Mouse (Mus musculus) thymus, postnatal 25 days (tissue): ENCODE measurements at regions not wholly inside any gene's neighbourhood (a gene's known extent, or its start where the extent isn't known, plus 50 kb on each side); places are given as distances from the start of the nearest gene placed in this dataset.

Experiments
- DNase-seq: peaks from one replicate; pipeline ENCODE4 v3.0.0; 2022

GRCm38 (mm10) chr9:61186541-61187420 is 185.4 kb upstream of the Tle3 start:
- peak; percentile 67 for DNase-seq

DNA sequence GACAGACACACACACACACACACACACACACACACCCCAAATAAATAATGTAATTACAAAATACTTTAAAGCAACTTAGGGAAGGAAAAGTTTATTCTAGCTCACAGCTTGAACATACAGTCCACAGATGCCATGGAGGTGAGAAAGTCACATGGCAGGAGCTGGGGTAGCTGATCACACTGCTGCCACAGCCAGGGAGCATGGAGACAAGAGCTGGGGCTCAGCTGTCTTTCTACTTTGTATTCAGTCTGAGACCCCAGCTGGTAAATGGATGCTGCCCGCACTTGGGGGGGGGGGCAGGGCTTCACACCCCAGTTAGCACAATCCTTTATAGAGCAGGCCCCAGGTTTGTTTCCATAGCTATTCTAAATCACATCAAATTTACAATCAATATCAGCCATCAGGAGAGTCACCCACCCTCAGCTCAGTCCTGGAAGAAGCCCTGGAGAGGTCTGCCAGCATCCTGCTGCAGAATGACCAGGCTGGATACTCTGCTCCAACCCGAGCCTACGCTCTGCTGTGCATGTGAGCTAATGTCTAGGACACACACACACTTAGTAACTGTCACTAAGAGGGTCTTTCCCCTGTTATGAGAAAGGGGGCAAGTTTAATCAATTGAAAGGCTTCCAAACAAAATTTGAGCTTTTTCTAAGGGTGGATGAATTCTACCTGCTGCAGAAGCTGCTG is 184.3 kb upstream of the Tle3 start:
- no peak for DNase-seq

DNA sequence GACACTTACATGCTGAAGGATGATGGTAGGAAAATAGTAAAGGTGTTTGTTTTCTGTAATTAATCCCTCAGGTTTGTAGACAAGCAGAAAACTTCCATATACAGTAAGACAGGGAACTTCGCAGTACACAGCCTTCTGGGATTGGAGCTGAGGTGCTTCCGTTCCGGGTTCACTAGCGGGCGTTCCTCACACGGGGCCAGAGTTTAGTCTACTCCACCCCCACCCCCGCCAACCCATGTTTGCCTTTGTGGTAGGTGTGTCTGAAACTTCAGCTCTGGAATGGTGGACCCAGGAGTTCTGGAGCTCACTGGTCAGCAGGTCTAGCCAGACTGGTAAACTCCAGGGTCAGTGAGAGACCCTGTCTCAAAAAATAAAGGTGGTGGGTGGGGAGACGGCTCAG is 182.9 kb upstream of the Tle3 start:
- no peak for DNase-seq

DNA sequence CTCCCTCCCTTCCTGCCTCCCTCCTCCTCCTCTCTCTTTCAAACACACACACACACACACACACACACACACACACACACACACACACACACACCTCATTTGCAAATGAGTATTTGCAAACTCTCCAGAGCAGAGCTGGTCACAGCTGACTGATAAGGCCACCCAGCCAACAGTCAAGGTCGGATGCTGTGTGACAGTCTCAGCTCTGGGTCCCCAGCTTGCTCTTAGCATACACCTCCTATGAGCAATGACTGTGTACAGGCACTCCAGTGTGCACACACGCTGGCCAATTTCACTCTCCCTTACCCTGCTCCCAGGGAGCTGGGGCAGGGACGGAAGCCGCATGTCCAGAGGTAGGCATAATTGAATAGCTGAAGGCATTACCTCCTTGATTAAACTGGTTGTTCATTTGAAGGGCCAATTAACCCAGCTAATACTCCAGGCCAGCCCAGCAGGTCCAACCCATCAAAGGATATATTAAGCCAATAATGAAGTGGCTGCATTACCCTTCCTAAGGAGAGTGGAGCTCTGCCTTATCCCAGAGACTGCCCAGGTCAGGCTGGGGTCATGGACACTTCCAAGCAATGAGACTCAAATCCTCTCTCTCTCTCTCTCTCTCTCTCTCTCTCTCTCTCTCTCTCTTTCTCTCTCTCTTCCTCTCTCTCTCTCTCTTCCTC is 173.0 kb upstream of the Tle3 start:
- no peak for DNase-seq

DNA sequence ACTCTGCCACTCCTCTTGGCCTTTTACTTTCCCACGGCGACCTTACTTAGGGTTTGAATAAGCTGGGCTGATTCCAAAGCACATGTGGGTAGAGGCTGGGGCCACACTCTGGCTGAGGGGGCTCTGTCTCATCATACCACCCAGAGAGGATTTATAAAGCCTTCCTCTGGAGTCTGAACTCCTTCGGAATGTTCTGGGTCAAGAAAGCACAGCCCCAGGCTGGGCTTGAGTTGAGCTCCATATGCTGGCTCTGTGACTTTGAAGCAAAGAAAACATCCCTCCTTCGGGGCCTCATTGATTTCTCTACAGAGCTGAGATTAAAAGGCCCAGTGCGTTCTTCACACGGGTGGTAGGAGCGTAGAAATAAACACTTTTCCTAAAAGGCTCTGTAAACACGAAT is 172.3 kb upstream of the Tle3 start:
- no peak for DNase-seq

- no peak for DNase-seq
Observed at GRCm38 (mm10) chr9:61200295-61200955, 171.7 kb upstream of the Tle3 start.

DNA sequence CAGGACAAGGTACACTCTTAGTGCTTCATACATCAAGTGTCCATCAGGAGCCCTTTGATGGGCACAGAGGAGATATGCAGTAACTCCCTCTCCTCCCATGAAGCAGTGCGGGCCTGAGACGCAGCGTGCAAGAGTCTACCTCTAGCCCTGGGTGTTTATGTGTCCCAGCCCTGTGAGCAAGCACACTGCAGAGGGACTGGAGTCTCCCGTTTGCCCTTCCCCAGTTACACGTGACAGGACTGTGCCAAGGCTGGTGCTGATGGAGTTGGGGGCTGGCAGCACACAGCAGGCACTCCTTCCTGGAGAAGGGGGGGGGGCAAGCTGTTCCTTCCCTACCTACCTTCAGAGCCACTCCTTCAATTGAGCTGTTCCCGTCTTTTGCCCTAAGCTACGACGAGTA is 167.1 kb upstream of the Tle3 start:
- no peak for DNase-seq

- no peak for DNase-seq
Observed at GRCm38 (mm10) chr9:61206725-61207365, 165.3 kb upstream of the Tle3 start.

DNA sequence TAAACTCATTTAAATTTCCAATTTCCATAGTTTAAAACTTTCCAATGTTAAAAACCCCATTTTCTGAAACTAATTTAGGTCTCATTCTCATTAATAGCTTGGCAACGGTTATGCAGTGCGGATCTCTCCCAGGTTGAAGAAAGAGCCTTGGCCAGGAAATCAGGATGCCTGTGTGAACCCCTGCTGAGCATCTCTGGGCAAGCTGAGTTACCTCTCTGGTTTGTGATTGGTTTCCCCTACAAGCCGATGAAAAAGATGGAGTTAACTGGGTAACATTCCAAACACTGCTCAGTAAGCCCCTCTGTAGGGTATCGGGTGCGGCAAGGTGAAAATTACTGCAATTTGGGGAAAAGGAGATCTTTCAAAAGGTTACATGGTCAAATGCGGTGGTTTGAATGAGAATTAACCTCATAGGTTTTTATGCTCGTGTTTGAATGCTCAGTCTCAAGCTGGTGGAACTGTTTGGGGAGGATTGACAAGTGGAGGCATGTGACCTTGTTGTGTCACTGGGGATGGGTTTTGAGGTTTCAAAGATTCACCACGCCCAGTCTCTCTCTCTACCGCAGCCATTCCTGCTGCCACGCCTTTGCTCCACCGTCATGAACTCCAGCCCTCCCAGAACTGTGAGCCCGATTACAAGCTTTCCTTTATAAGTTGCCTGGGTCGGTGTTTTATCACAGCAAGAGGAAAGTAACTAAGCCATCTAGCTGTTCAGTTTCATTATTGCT is 164.6 kb upstream of the Tle3 start:
- no peak for DNase-seq

DNA sequence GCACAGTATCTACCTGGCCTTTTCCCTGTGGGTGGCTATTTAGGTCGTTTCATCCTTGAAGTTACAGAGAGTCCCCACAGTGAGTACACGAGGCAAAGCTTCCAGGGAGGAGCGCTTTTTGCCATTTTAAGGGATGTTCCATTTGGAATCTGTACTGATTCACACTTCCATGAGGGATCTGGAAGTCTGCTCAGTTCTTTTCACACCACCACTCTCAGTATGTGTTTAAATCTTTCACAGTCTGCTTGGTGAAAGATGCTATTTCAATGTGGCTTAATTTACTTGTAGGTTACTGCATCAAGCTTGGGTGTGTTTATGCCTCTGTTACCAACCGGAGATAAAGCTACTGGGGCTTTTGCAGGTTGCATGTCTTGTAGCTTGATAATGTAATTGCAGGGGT is 160.5 kb upstream of the Tle3 start:
- no peak for DNase-seq

DNA sequence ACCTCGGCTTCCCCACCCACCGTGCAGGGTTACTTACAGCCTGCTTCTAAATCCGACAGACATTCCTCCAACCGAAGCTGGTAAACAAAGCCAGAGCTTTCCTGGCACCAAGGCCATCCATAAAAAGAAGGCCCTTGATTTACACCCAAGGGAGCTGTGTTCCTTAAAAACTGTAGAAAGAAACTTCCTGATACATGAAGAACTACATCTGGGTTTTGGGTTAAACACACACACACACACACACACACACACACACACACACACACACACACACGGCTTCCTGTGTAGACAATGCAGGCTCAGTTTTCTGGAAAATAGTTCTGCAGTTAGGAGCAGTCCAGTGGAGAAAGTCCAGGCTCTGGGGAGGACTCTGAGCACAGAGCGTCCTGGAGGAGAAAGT is 157.2 kb upstream of the Tle3 start:
- DNase-seq = peak; percentile 33

GRCm38 (mm10) chr9:61216012-61216770 is 156.0 kb upstream of the Tle3 start:
- no peak for DNase-seq

DNA sequence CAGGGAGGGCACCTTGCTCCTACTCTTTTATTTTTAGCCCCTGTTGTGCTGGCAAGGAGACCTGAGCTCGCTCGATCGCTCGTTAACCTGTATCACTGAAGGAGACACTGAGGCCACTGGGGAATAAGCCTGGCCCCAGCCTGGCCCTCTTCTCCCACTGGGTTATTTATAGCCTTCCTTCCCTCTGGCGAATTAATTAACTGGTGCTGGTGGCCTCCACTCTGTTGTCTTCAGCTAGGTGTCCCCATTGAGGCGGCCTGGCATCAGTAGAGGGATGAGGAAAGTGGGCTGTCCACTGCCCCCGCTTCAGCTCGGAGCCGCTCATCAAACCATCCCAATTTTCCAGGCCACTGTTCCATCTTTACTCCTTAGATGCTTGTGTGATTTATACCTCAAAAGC is 152.1 kb upstream of the Tle3 start:
- DNase-seq = no peak

- DNase-seq = peak; percentile 25
Observed at GRCm38 (mm10) chr9:61222212-61223003, 149.8 kb upstream of the Tle3 start.

- peak; percentile 60 for DNase-seq
Observed at GRCm38 (mm10) chr9:61225020-61225652, 147.0 kb upstream of the Tle3 start.

DNA sequence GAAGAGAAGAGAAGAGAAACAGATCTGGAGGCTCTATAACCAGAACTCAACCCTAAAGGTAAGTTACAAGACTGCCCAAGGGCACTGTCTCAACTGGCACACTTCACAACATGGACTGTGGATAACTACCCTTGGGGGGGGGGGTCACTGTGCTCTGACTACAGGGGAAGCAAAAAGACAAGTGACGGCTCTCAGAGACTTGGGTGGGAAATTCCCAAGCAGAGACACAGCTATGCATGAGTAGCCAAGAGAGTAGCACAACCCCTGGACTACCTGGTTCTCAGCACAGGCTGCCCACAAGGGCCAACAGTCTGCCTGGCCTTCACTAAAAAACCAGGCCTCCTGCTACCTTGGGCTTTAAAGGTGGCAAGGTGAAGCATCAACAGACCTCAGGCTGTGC is 146.3 kb upstream of the Tle3 start:
- DNase-seq = no peak

- DNase-seq = peak; percentile 57
Observed at GRCm38 (mm10) chr9:61226596-61227384, 145.4 kb upstream of the Tle3 start.

DNA sequence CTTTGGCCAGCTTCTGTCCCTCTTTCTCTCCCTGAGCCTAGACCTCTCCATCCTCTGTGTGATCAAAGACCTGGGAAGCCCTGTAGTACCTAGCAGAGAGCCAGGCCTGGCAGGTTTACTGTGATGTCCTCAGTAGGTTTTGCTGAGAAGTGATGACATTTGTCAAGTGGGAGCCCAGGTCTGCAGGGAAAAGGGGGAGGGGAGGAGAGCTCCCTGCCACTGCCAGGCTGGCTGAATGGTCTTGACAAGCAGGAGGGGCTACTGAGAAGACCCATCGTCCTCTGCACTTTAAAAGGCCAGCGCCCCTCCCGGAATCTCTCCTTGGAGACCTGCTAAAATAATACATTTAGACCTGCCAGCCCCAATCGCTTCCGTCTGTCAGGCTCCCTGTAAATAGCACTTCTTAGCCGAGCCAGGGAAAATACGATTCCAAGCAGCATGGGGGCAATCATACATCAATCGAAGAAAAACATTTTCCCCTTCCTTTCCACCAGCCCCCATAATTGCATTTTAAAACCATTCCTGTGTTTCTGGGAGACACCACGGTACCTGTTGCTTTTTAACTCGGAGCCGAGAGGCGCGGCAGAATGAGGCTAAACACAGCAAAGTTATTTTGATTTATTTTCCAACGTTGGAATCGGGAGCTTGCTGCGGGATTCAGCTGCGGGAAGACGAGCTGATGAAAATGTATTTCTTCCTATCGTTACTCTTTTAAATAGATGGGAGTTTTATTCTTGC is 144.5 kb upstream of the Tle3 start:
- DNase-seq = no peak
